Mouse (Mus musculus) CD4-positive helper T cell, adult 2 months (primary cell): ENCODE measurements around the gene Phf21a.

Source experiments
- DNase-seq: peaks from one replicate; pipeline ENCODE4 v3.0.0-alpha.2; 2012; ENCODE audit warnings: low read depth, missing footprints, low spot score

Phf21a gene

GRCm38 (mm10) chr2:92291526-92291925, 198.6 kb downstream of the Phf21a start:
- DNase-seq = no peak

GRCm38 (mm10) chr2:92296402-92296801, 203.5 kb downstream of the Phf21a start:
- peak; percentile 77 for DNase-seq

GRCm38 (mm10) chr2:92299896-92300295, 207.0 kb downstream of the Phf21a start:
- DNase-seq = no peak

GRCm38 (mm10) chr2:92301849-92302607, 209.1 kb downstream of the Phf21a start:
- DNase-seq = no peak

- DNase-seq = no peak
Observed at GRCm38 (mm10) chr2:92312542-92312941, 219.6 kb downstream of the Phf21a start.

- no peak for DNase-seq
Observed at GRCm38 (mm10) chr2:92314031-92314430, 221.1 kb downstream of the Phf21a start.

GRCm38 (mm10) chr2:92316652-92317051, 223.7 kb downstream of the Phf21a start:
- DNase-seq = no peak

GRCm38 (mm10) chr2:92317228-92317627, 224.3 kb downstream of the Phf21a start:
- no peak for DNase-seq

GRCm38 (mm10) chr2:92322669-92323068, 229.8 kb downstream of the Phf21a start:
- DNase-seq = peak; percentile 22

GRCm38 (mm10) chr2:92325676-92326075, 232.8 kb downstream of the Phf21a start:
- no peak for DNase-seq

- no peak for DNase-seq
Observed at GRCm38 (mm10) chr2:92326221-92326620, 233.3 kb downstream of the Phf21a start.

GRCm38 (mm10) chr2:92327601-92328000, 234.7 kb downstream of the Phf21a start:
- DNase-seq = no peak

GRCm38 (mm10) chr2:92328206-92328605, 235.3 kb downstream of the Phf21a start:
- DNase-seq = no peak

- peak; percentile 44 for DNase-seq
Observed at GRCm38 (mm10) chr2:92330840-92331239, 237.9 kb downstream of the Phf21a start.

- DNase-seq = peak; percentile 16
Observed at GRCm38 (mm10) chr2:92331410-92331809, 238.5 kb downstream of the Phf21a start.

GRCm38 (mm10) chr2:92331871-92332270, 239.0 kb downstream of the Phf21a start:
- no peak for DNase-seq

- DNase-seq = no peak
Observed at GRCm38 (mm10) chr2:92342418-92342817, 249.5 kb downstream of the Phf21a start.

- no peak for DNase-seq
Observed at GRCm38 (mm10) chr2:92347191-92347590, 254.3 kb downstream of the Phf21a start.

GRCm38 (mm10) chr2:92349589-92350425, 256.9 kb downstream of the Phf21a start:
- DNase-seq = no peak

GRCm38 (mm10) chr2:92350686-92351085, 257.8 kb downstream of the Phf21a start:
- no peak for DNase-seq

- DNase-seq = no peak
Observed at GRCm38 (mm10) chr2:92353402-92353801, 260.5 kb downstream of the Phf21a start.

GRCm38 (mm10) chr2:92354224-92354623, 261.3 kb downstream of the Phf21a start:
- DNase-seq = no peak

- no peak for DNase-seq
Observed at GRCm38 (mm10) chr2:92359301-92359700, 266.4 kb downstream of the Phf21a start.
